ENCODE assay signal across 8 mouse cellular contexts in genomic region chr4:120850946-120851345, GRCm38 (mm10). TPM values are rescaled to one million over a fixed set of nuclear protein-coding genes. Genes with fewer than 3 reads are reported as not detected.
DNase-seq lines count a peak whose midpoint lies in the region; ATAC-seq and TF ChIP-seq lines count a peak whose summit lies in the region.

No protein-coding gene starts in this region.

- H3K9me3 ChIP-seq in MEL (replicated peaks; ENCODE audit: insufficient read depth, low read length), result no peaks in the 10 kb centered on the region
- H3K9me3 ChIP-seq in forebrain, postnatal 0 days (ENCODE audit: low read length), result no peaks in the 10 kb centered on the region
- no peaks in the 10 kb centered on the region for H3K9me3 ChIP-seq in kidney, embryonic 16.5 days (ENCODE audit: low read length)
- no peaks in the 10 kb centered on the region for H3K9me3 ChIP-seq in lung, postnatal 0 days (ENCODE audit: low read length)

- H3K27ac ChIP-seq in MEL (ENCODE audit: control insufficient read depth, low read depth, low read length), result no peak overlapping the region
- no peak overlapping the region for H3K27ac ChIP-seq in cerebellum, adult 2 months (ENCODE audit: insufficient read depth, low read length)
- H3K27ac ChIP-seq in forebrain, postnatal 0 days (ENCODE audit: low read depth, low read length), result no peak overlapping the region
- no peak overlapping the region for H3K27ac ChIP-seq in kidney, embryonic 16.5 days (ENCODE audit: low read length)
- no peak overlapping the region for H3K27ac ChIP-seq in lung, postnatal 0 days (ENCODE audit: low read length)

- WGBS in cerebellum, adult 2 months, result 2% methylated on average over 10 of the region's 10 CpGs
- 3% methylated on average over 10 of the region's 10 CpGs for WGBS in forebrain, postnatal 0 days
- WGBS in kidney, embryonic 16.5 days, result 3% methylated on average over 10 of the region's 10 CpGs
- 3% methylated on average over 10 of the region's 10 CpGs for WGBS in lung, postnatal 0 days

- peaks cover 0 to 3% of the 10 kb centered on the region in 2 experiments; a peak in 1 of 4 replicates for H3K27me3 ChIP-seq in MEL (ENCODE audit: control insufficient read depth in 1 of 2, insufficient read depth in 2 of 2, low read length in 2 of 2)
- H3K27me3 ChIP-seq in cerebellum, adult 2 months (ENCODE audit: control insufficient read depth, insufficient read depth, low read length), result no peaks in the 10 kb centered on the region
- H3K27me3 ChIP-seq in forebrain, postnatal 0 days (ENCODE audit: insufficient read depth, low read length), result no peaks in the 10 kb centered on the region
- peaks cover 26% of the 10 kb centered on the region for H3K27me3 ChIP-seq in kidney, embryonic 16.5 days (ENCODE audit: insufficient read depth, low read length)
- 0 out of 2 replicates have a peak, but pooled peaks cover 4% of the 10 kb centered on the region for H3K27me3 ChIP-seq in lung, postnatal 0 days (replicated peaks; ENCODE audit: insufficient read depth, low read length)

- TF ChIP-seq EP300 in MEL (IDR thresholded peaks at IDR 0.05; ENCODE audit: low read depth in 1 of 2, low read length in 2 of 2), result no peak
- no peak for TF ChIP-seq EP300 in lung, postnatal 0 days (IDR thresholded peaks at IDR 0.05)

- no peaks in the 10 kb centered on the region; a peak in 1 of 4 replicates for H3K4me1 ChIP-seq in MEL (ENCODE audit: control insufficient read depth in 1 of 2, insufficient read depth in 2 of 2, low read length in 2 of 2)
- peaks cover 26% of the 10 kb centered on the region for H3K4me1 ChIP-seq in cerebellum, adult 2 months (ENCODE audit: control insufficient read depth, insufficient read depth, low read length)
- no peaks in the 10 kb centered on the region for H3K4me1 ChIP-seq in forebrain, postnatal 0 days (ENCODE audit: insufficient read depth)
- no peaks in the 10 kb centered on the region for H3K4me1 ChIP-seq in kidney, embryonic 16.5 days (ENCODE audit: insufficient read depth, low read length)
- H3K4me1 ChIP-seq in lung, postnatal 0 days (ENCODE audit: insufficient read depth, low read depth, low read length), result no peaks in the 10 kb centered on the region

- TF ChIP-seq RAD21 in MEL (IDR thresholded peaks at IDR 0.05; ENCODE audit: low read depth, low read length), result peak; percentile 45

- H3K9ac ChIP-seq in MEL (ENCODE audit: control insufficient read depth, low read depth, low read length, poor library complexity, severe bottlenecking), result no peak overlapping the region
- H3K9ac ChIP-seq in forebrain, postnatal 0 days, result no peak overlapping the region
- H3K9ac ChIP-seq in kidney, embryonic 16.5 days (replicated peaks; ENCODE audit: low read length), result no peak overlapping the region
- H3K9ac ChIP-seq in lung, postnatal 0 days (replicated peaks; ENCODE audit: low read depth), result no peak overlapping the region

- H3K4me3 ChIP-seq in MEL (ENCODE audit: control insufficient read depth in 1 of 2, insufficient read depth in 1 of 2, low read depth in 2 of 2, low read length in 2 of 2), result no peak overlapping the region
- H3K4me3 ChIP-seq in cerebellum, adult 2 months (replicated peaks; ENCODE audit: insufficient read depth, low read depth, low read length), result no peak overlapping the region
- H3K4me3 ChIP-seq in forebrain, postnatal 0 days (ENCODE audit: low read depth, low read length), result no peak overlapping the region
- H3K4me3 ChIP-seq in kidney, embryonic 16.5 days (ENCODE audit: low read length), result no peak overlapping the region
- no peak overlapping the region for H3K4me3 ChIP-seq in lung, postnatal 0 days (ENCODE audit: low read depth, low read length)

- H3K36me3 ChIP-seq in MEL (ENCODE audit: control insufficient read depth in 1 of 2, insufficient read depth in 2 of 2, low read length in 2 of 2), result no peaks in the 10 kb centered on the region; a peak in 1 of 4 replicates
- H3K36me3 ChIP-seq in forebrain, postnatal 0 days (ENCODE audit: insufficient read depth), result no peaks in the 10 kb centered on the region
- H3K36me3 ChIP-seq in kidney, embryonic 16.5 days (ENCODE audit: insufficient read depth, low read length), result no peaks in the 10 kb centered on the region
- H3K36me3 ChIP-seq in lung, postnatal 0 days (ENCODE audit: insufficient read depth, low read length), result no peaks in the 10 kb centered on the region

- peak; percentile 64 to 70 (median 65) for TF ChIP-seq CTCF in MEL (IDR thresholded peaks at IDR 0.05 in 2 of 3, conservative IDR thresholded peaks at IDR 0.05 in 1 of 3; ENCODE audit: control insufficient read depth in 1 of 3, insufficient read depth in 1 of 3, low read depth in 2 of 3, low read length in 3 of 3, poor library complexity in 1 of 3, severe bottlenecking in 1 of 3)
- peak; percentile 89 for TF ChIP-seq CTCF in cerebellum, adult 2 months (IDR thresholded peaks at IDR 0.05; ENCODE audit: borderline replicate concordance, insufficient read depth, low read depth, low read length)
- TF ChIP-seq CTCF in forebrain, postnatal 0 days (IDR thresholded peaks at IDR 0.05; ENCODE audit: low read depth), result peak; percentile 92
- peak; percentile 86 for TF ChIP-seq CTCF in lung, postnatal 0 days (IDR thresholded peaks at IDR 0.05)

- H3K4me2 ChIP-seq in forebrain, postnatal 0 days (ENCODE audit: low read depth), result no peak overlapping the region
- H3K4me2 ChIP-seq in kidney, embryonic 16.5 days (replicated peaks; ENCODE audit: low read depth, low read length), result no peak overlapping the region
- H3K4me2 ChIP-seq in lung, postnatal 0 days (replicated peaks; ENCODE audit: low read depth, low read length), result no peak overlapping the region

- peak; percentile 75 for DNase-seq in 3T3-L1 (ENCODE audit: low read depth, low spot score)
- DNase-seq in MEL (ENCODE audit: low read depth, low spot score), result peak; percentile 72
- peak; percentile 96 to 98 for DNase-seq in cerebellum, adult 2 months
- DNase-seq in forebrain, postnatal 0 days, result peak; percentile 88
- peak; percentile 76 for DNase-seq in lung, postnatal 0 days (ENCODE audit: low spot score)
- peak; percentile 40 for DNase-seq in retina, adult 2 months (ENCODE audit: low read depth, low spot score)
- DNase-seq in thymus, postnatal 4 days, result peak; percentile 87

- peak; percentile 30; the same call in 1 of the 2 replicates for ATAC-seq in forebrain, postnatal 0 days
- ATAC-seq in kidney, embryonic 16.5 days (ENCODE audit: low FRiP score, low TSS enrichment), result peak; percentile 62; the same call in 1 of the 2 replicates
- ATAC-seq in lung, postnatal 0 days, result no peak

- H3K79me2 ChIP-seq in MEL (ENCODE audit: control insufficient read depth, insufficient read depth, low read length, poor library complexity), result no peaks in the 10 kb centered on the region

- no peak for TF ChIP-seq POLR2A in MEL (IDR thresholded peaks at IDR 0.05; ENCODE audit: control insufficient read depth in 1 of 2, insufficient read depth in 1 of 2, low read depth in 1 of 2, low read length in 2 of 2, poor library complexity in 1 of 2)
- TF ChIP-seq POLR2A in cerebellum, adult 2 months (IDR thresholded peaks at IDR 0.05; ENCODE audit: borderline replicate concordance, insufficient read depth, low read length), result no peak

TF ChIP-seq in MEL, 35 proteins besides CTCF, POLR2A, EP300 and RAD21:
- TF ChIP-seq SIN3A (IDR thresholded peaks at IDR 0.05; ENCODE audit: low read length) (no peak), ZC3H11A (IDR thresholded peaks at IDR 0.05; ENCODE audit: low read depth, low read length) (peak; percentile 19; the same call in 1 of the 2 replicates), TBP (IDR thresholded peaks at IDR 0.05; ENCODE audit: low read depth, low read length) (peak; percentile 48; the same call in 1 of the 2 replicates), ZMIZ1 (IDR thresholded peaks at IDR 0.05; ENCODE audit: low read depth, low read length) (no peak), CHD1 (IDR thresholded peaks at IDR 0.05; ENCODE audit: low read depth, low read length) (no peak), SMC3 (IDR thresholded peaks at IDR 0.05; ENCODE audit: low read depth, low read length) (peak; percentile 73), MXI1 (IDR thresholded peaks at IDR 0.05; ENCODE audit: low read depth, low read length) (no peak), USF1 (IDR thresholded peaks at IDR 0.05; ENCODE audit: low read depth, low read length) (peak; percentile 58)
TF ChIP-seq in MEL: peak in this region for 4.

RNA-seq across cellular contexts. Expression of gene Rims3, which starts 3.7 kb away (rescaled TPM):
- total RNA-seq in MEL (2012; rRNA removed), result not detected in 2 replicates
- polyA plus RNA-seq in MEL (2012; ENCODE audit: insufficient read depth in 1 of 2, insufficient read length in 2 of 2, low read depth in 1 of 2, low replicate concordance in 2 of 2, missing spikeins in 1 of 2), result under 1 TPM in 1 of 2 experiments, not detected in 1; 0.07 TPM
- polyA plus RNA-seq in cerebellum, adult 2 months (2012; rRNA removed), result 104 and 118 TPM in 2 replicates
- total RNA-seq in forebrain, postnatal 0 days (2014; rRNA removed), result 68.2 and 86.1 TPM in 2 replicates
- polyA plus RNA-seq in forebrain, postnatal 0 days (2015; fragmentation: Nextera tagmentation; extraction: Ambion mirVana), result 14.7 and 21.7 TPM in 2 replicates
- polyA plus RNA-seq in kidney, embryonic 16.5 days (2015; fragmentation: Nextera tagmentation; extraction: Ambion mirVana), result 0.41 and 0.54 TPM in 2 replicates
- polyA plus RNA-seq in lung, postnatal 0 days (2015; fragmentation: Nextera tagmentation; extraction: Ambion mirVana), result 0.21 and 0.26 TPM in 2 replicates

RNA-seq across cellular contexts. Expression of gene Nfyc, which starts 19.6 kb away (rescaled TPM):
- 39.5 and 45.9 TPM in 2 replicates for total RNA-seq in MEL (2012; rRNA removed)
- polyA plus RNA-seq in MEL (2012; ENCODE audit: insufficient read depth in 1 of 2, insufficient read length in 2 of 2, low read depth in 1 of 2, low replicate concordance in 2 of 2, missing spikeins in 1 of 2), result 100 to 1,000 TPM in 1 of 2 experiments, 10 to 100 TPM in 1; 64.8 to 178 TPM
- 150 and 172 TPM in 2 replicates for polyA plus RNA-seq in cerebellum, adult 2 months (2012; rRNA removed)
- total RNA-seq in forebrain, postnatal 0 days (2014; rRNA removed), result 72.7 and 78.2 TPM in 2 replicates
- 74.6 and 81.4 TPM in 2 replicates for polyA plus RNA-seq in forebrain, postnatal 0 days (2015; fragmentation: Nextera tagmentation; extraction: Ambion mirVana)
- polyA plus RNA-seq in kidney, embryonic 16.5 days (2015; fragmentation: Nextera tagmentation; extraction: Ambion mirVana), result 123 and 133 TPM in 2 replicates
- 53.7 and 54.5 TPM in 2 replicates for polyA plus RNA-seq in lung, postnatal 0 days (2015; fragmentation: Nextera tagmentation; extraction: Ambion mirVana)

Comparison
In these comparisons a context has a peak if more than half of its experiments do, and no peak if none do; other contexts are left out.
1. DNase-seq: peak in every context shown above with its lines; median percentile 97 in cerebellum, adult 2 months; 88 in forebrain, postnatal 0 days; 87 in thymus, postnatal 4 days; 76 in lung, postnatal 0 days; 75 in 3T3-L1; 72 in MEL; 40 in retina, adult 2 months.
2. RNA of gene Rims3, which starts 3.7 kb away (polyA plus RNA-seq): 104 to 118 TPM in cerebellum, adult 2 months and 14.7 to 21.7 TPM in forebrain, postnatal 0 days; 0.41 to 0.54 TPM in kidney, embryonic 16.5 days, 0.21 to 0.26 TPM in lung, postnatal 0 days and 0.07 TPM in MEL; every median in the first group is over 10 times any median in the second.
3. Peak in every context shown above with its lines, with median percentiles within 50 percentile points of each other: CTCF ChIP-seq.